Mouse (Mus musculus): ENCODE measurements at regions not wholly inside any gene's neighbourhood (a gene's known extent, or its start where the extent isn't known, plus 50 kb on each side); places are given as distances from the start of the nearest gene placed in this dataset.

DNA sequence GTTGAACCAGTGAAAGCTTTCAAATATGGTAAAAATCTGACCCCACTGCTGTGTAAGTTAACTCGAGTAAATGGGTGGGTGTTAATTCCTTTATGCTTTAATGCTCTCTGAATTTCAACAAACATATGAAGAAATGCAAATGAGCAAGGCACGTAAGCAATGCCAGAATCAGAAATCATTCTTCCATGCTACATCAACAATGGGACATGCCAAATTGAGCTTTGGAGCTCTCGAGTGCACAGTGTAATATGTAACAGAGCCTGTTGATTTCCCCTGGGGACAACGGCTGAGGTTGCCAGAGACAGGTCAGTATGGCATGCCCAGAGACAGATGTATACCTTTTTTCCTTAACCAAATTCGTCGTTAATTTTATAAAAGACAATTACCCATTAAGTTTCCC is 162.4 kb upstream of the Supt20 start:
- DNase-seq (ENCODE audit: low read depth in 3 of 3, low spot score in 3 of 3) = no peak
- Histone ChIP-seq H3K4me2 (ENCODE audit: low read depth) (no peak overlapping the region), H3K9ac (replicated peaks) (no peak overlapping the region), H3K27me3 (ENCODE audit: control insufficient read depth, insufficient read depth, low read length) (no peaks in the 10 kb centered on the region), H3K4me1 (replicated peaks; ENCODE audit: control insufficient read depth in 2 of 2, insufficient read depth in 2 of 2, low read length in 1 of 2) (no peaks in the 10 kb centered on the region), H3K27ac (no peak overlapping the region), H3K4me3 (ENCODE audit: insufficient read depth in 1 of 2, low read depth in 2 of 2, low read length in 2 of 2) (no peak overlapping the region), H3K9me3 (ENCODE audit: control insufficient read depth, low read length) (no peaks in the 10 kb centered on the region), H3K36me3 (replicated peaks; ENCODE audit: control insufficient read depth, insufficient read depth, low read depth) (no peaks in the 10 kb centered on the region)
- 60% methylated on average over 6 of the region's 6 CpGs for WGBS (ENCODE audit: insufficient replicate concordance)
- no peak for ATAC-seq (ENCODE audit: insufficient read depth)
- TF ChIP-seq CTCF (IDR thresholded peaks at IDR 0.05; ENCODE audit: low read depth) (no peak), EP300 (IDR thresholded peaks at IDR 0.05; ENCODE audit: low read depth) (no peak)

DNA sequence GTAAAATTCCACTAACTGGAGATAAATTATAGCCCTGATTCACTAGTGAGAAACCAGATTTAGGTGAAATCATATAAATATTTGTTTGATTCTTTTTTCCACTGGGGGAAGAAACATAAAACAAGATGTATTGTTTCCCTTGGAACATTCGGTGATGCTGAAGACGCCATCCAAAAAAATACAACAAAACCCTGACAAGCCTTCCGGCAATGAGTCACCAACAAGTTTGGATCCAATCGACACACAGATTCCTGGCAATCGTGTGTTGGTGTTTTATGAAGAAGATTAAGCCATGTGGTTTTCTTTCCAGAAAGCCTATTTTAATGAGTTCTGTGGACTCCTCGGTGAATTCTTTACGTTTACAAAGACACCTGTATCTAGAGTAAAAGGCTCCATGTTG is 157.2 kb upstream of the Supt20 start:
- ATAC-seq (ENCODE audit: insufficient read depth) (no peak), DNase-seq (ENCODE audit: low read depth in 3 of 3, low spot score in 3 of 3) (no peak)
- no peak overlapping the region for H3K27ac ChIP-seq
- no peak overlapping the region for H3K4me3 ChIP-seq (ENCODE audit: insufficient read depth in 1 of 2, low read depth in 2 of 2, low read length in 2 of 2)
- no peak overlapping the region for H3K9ac ChIP-seq (replicated peaks)
- TF ChIP-seq CTCF (IDR thresholded peaks at IDR 0.05; ENCODE audit: low read depth) (no peak), EP300 (IDR thresholded peaks at IDR 0.05; ENCODE audit: low read depth) (no peak)
- H3K4me2 ChIP-seq (ENCODE audit: low read depth) = no peak overlapping the region
- WGBS (ENCODE audit: insufficient replicate concordance) = 70% methylated on average over 7 of the region's 7 CpGs
- H3K9me3 ChIP-seq (ENCODE audit: control insufficient read depth, low read length) = no peaks in the 10 kb centered on the region
- H3K4me1 ChIP-seq (replicated peaks; ENCODE audit: control insufficient read depth in 2 of 2, insufficient read depth in 2 of 2, low read length in 1 of 2) = no peaks in the 10 kb centered on the region
- H3K27me3 ChIP-seq (ENCODE audit: control insufficient read depth, insufficient read depth, low read length) = no peaks in the 10 kb centered on the region
- no peaks in the 10 kb centered on the region for H3K36me3 ChIP-seq (replicated peaks; ENCODE audit: control insufficient read depth, insufficient read depth, low read depth)

DNA sequence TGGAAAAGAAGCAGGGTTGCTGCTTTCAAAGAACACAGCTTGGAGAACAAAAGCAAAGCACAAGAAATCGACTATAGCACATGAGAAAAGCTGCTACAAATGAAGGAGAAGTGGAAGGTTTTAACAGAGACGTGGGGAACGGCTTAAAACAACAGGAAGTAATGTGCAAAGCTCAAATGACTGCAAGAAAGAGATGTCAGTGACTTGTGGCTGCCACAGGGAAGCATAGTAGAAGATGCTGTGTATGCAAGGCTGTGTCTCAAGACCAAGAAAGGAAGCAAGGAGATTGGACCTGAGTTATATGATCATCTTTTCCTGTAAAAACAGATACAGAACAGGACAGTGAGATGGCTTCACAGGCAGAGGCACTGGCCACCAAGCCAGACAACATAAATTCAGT is 154.6 kb upstream of the Supt20 start:
- H3K27ac ChIP-seq = no peak overlapping the region
- DNase-seq (ENCODE audit: low read depth in 3 of 3, low spot score in 3 of 3) (no peak), ATAC-seq (ENCODE audit: insufficient read depth) (no peak)
- TF ChIP-seq EP300 (IDR thresholded peaks at IDR 0.05; ENCODE audit: low read depth) = no peak
- no peak for TF ChIP-seq CTCF (IDR thresholded peaks at IDR 0.05; ENCODE audit: low read depth)
- H3K4me1 ChIP-seq (replicated peaks; ENCODE audit: control insufficient read depth in 2 of 2, insufficient read depth in 2 of 2, low read length in 1 of 2) = no peaks in the 10 kb centered on the region
- WGBS (ENCODE audit: insufficient replicate concordance) = 7% methylated on average over 3 of the region's 3 CpGs
- H3K4me2 ChIP-seq (ENCODE audit: low read depth) = no peak overlapping the region
- H3K9me3 ChIP-seq (ENCODE audit: control insufficient read depth, low read length) = peaks cover 2% of the 10 kb centered on the region
- no peak overlapping the region for H3K9ac ChIP-seq (replicated peaks)
- H3K36me3 ChIP-seq (replicated peaks; ENCODE audit: control insufficient read depth, insufficient read depth, low read depth) = no peaks in the 10 kb centered on the region
- no peaks in the 10 kb centered on the region for H3K27me3 ChIP-seq (ENCODE audit: control insufficient read depth, insufficient read depth, low read length)
- H3K4me3 ChIP-seq (ENCODE audit: insufficient read depth in 1 of 2, low read depth in 2 of 2, low read length in 2 of 2) = no peak overlapping the region

DNA sequence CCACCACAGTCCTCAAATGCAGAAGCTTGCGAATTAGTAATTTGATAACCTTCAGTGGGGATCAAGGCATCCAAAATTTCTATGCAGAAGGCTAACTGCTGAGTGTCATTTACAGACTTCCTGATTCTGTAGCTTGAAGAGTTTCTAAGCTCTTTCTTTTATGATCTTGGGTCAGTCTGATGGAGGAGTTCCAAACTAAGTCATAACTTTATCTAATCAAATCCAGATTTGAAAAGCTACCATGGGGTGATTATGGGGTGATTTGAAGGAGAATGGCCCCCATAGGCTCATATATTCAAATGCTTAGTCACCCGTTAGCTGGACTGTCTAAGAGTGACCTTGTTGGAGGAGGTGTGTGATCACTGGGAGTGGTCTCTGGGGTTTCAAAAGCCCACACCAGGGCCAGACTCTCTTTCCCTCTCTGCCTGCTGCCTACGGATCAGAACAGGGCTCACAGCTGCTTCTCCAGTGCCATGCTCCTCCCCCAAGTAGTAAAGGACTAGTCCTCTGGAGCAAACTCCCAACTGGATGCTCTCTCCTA is 152.0 kb upstream of the Supt20 start:
- TF ChIP-seq CTCF (IDR thresholded peaks at IDR 0.05; ENCODE audit: low read depth) = no peak
- TF ChIP-seq EP300 (IDR thresholded peaks at IDR 0.05; ENCODE audit: low read depth) = no peak
- no peak overlapping the region for H3K27ac ChIP-seq
- H3K4me1 ChIP-seq (replicated peaks; ENCODE audit: control insufficient read depth in 2 of 2, insufficient read depth in 2 of 2, low read length in 1 of 2) = no peaks in the 10 kb centered on the region
- DNase-seq (ENCODE audit: low read depth in 3 of 3, low spot score in 3 of 3) = no peak
- no peak for ATAC-seq (ENCODE audit: insufficient read depth)
- H3K9me3 ChIP-seq (ENCODE audit: control insufficient read depth, low read length) = peaks cover 2% of the 10 kb centered on the region
- H3K9ac ChIP-seq (replicated peaks) = no peak overlapping the region
- WGBS (ENCODE audit: insufficient replicate concordance) = 48% methylated on average over 3 of the region's 3 CpGs
- no peak overlapping the region for H3K4me2 ChIP-seq (ENCODE audit: low read depth)
- no peaks in the 10 kb centered on the region for H3K27me3 ChIP-seq (ENCODE audit: control insufficient read depth, insufficient read depth, low read length)
- no peaks in the 10 kb centered on the region for H3K36me3 ChIP-seq (replicated peaks; ENCODE audit: control insufficient read depth, insufficient read depth, low read depth)
- no peak overlapping the region for H3K4me3 ChIP-seq (ENCODE audit: insufficient read depth in 1 of 2, low read depth in 2 of 2, low read length in 2 of 2)

DNA sequence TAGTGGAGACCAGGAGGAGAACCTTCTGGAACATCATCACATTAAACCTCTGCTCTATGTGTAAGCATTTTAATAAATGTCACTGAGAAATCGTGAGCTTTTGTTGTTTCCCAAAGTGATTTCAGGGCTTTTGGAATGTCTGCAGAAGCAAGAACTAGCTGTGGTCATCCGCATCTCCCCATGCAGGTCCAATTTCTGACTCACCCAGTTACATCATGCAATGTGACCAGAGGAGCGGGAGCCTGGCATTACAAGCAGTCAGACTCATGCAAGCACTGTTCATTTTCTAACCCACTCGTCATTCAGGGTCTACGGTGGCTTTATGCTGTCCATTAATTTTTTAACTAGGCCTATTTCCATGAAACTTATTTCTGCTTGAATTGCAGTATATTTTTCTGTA is 151.2 kb upstream of the Supt20 start:
- H3K27ac ChIP-seq = no peak overlapping the region
- DNase-seq (ENCODE audit: low read depth in 3 of 3, low spot score in 3 of 3) (no peak), ATAC-seq (ENCODE audit: insufficient read depth) (no peak)
- no peak overlapping the region for H3K4me2 ChIP-seq (ENCODE audit: low read depth)
- no peaks in the 10 kb centered on the region for H3K27me3 ChIP-seq (ENCODE audit: control insufficient read depth, insufficient read depth, low read length)
- TF ChIP-seq EP300 (IDR thresholded peaks at IDR 0.05; ENCODE audit: low read depth) (no peak), CTCF (IDR thresholded peaks at IDR 0.05; ENCODE audit: low read depth) (no peak)
- H3K9ac ChIP-seq (replicated peaks) = no peak overlapping the region
- no peaks in the 10 kb centered on the region for H3K36me3 ChIP-seq (replicated peaks; ENCODE audit: control insufficient read depth, insufficient read depth, low read depth)
- no peaks in the 10 kb centered on the region for H3K4me1 ChIP-seq (replicated peaks; ENCODE audit: control insufficient read depth in 2 of 2, insufficient read depth in 2 of 2, low read length in 1 of 2)
- WGBS (ENCODE audit: insufficient replicate concordance) = 67% methylated on average over 5 of the region's 5 CpGs
- H3K4me3 ChIP-seq (ENCODE audit: insufficient read depth in 1 of 2, low read depth in 2 of 2, low read length in 2 of 2) = no peak overlapping the region
- peaks cover 2% of the 10 kb centered on the region for H3K9me3 ChIP-seq (ENCODE audit: control insufficient read depth, low read length)

All from liver, embryonic 14.5 days (tissue).